Mouse (Mus musculus) hindbrain, postnatal 0 days (tissue): Measurements from ENCODE around the gene Uba1. TPM values are rescaled to one million over a fixed set of nuclear protein-coding genes. Genes with fewer than 3 reads are reported as not detected.

Source experiments
- ATAC-seq: fragments of 200-750 bp; cut with Nextera tagmentation; 2 replicates; pipeline ENCODE4 v1.8.0; 2017; ENCODE audit warnings: mild to moderate bottlenecking, moderate TSS enrichment, moderate library complexity
- DNase-seq: peaks from one replicate; pipeline ENCODE4 v3.0.0-alpha.2; 2015; ENCODE audit warnings: low spot score
- H3K27ac ChIP-seq: fragments of 300-500 bp; sonication (generic); 2 replicates; pipeline ENCODE4 v1.5.1; 2014; ENCODE audit warnings: mild to moderate bottlenecking
- H3K27me3 ChIP-seq: fragments of 300-500 bp; sonication (generic); 2 replicates; pipeline ENCODE4 v1.6.1; 2014; ENCODE audit warnings: low read length, mixed read lengths; ENCODE audit not compliant: insufficient read depth
- H3K36me3 ChIP-seq: fragments of 300-500 bp; sonication (generic); 2 replicates; pipeline ENCODE4 v1.6.1; 2014; ENCODE audit warnings: low read length, mixed read lengths; ENCODE audit not compliant: insufficient read depth
- H3K4me1 ChIP-seq: fragments of 300-500 bp; sonication (generic); 2 replicates; pipeline ENCODE4 v1.6.1; 2014; ENCODE audit warnings: antibody characterized with exemption, low read length, mixed read lengths; ENCODE audit not compliant: insufficient read depth
- H3K4me2 ChIP-seq: fragments of 300-500 bp; sonication (generic); 2 replicates; pipeline ENCODE4 v1.6.1; 2014; ENCODE audit warnings: low read depth, mild to moderate bottlenecking, low read length, moderate library complexity, mixed read lengths
- H3K4me3 ChIP-seq: fragments of 300-500 bp; sonication (generic); 2 replicates; pipeline ENCODE4 v1.5.1; 2014; ENCODE audit warnings: low read length
- H3K9ac ChIP-seq: fragments of 300-500 bp; sonication (generic); replicated peaks from 2 replicates; pipeline ENCODE4 v1.6.1; 2014; ENCODE audit warnings: mild to moderate bottlenecking, low read length, moderate library complexity, mixed read lengths
- H3K9me3 ChIP-seq: fragments of 300-500 bp; sonication (generic); 2 replicates; pipeline ENCODE4 v1.6.1; 2016; ENCODE audit warnings: low read length, mixed read lengths
- CTCF ChIP-seq: IDR thresholded peaks from 2 replicates; pipeline ENCODE4 v1.5.1; 2016; ENCODE audit warnings: antibody characterized with exemption, control low read depth, low read depth
- WGBS: fragments of 180-500 bp; shearing (Covaris S2); extraction: QIAGEN DNeasy Blood & Tissue Kit; methylation state at CpG from one replicate; pipeline ENCODE4 v1.1.7; 2014; 5-methylcytosine and 5-hydroxymethylcytosine counted together
- polyA plus RNA-seq: library from polyadenylated mRNA; unstranded; fragments of >200 nt; fragmentation: Nextera tagmentation; extraction: Ambion mirVana; gene quantifications from 2 replicates; pipeline ENCODE4 v1.2.1, GENCODE M21; 2015
- total RNA-seq: library from RNA; depleted of rRNA; stranded (reverse); fragments of >200 nt; gene quantifications from 2 replicates; pipeline ENCODE4 v1.2.3, GENCODE M21; 2014

Uba1 gene
- total and polyA plus RNA-seq, 2 experiments from 2014 or later: 243 to 594 TPM

DNA sequence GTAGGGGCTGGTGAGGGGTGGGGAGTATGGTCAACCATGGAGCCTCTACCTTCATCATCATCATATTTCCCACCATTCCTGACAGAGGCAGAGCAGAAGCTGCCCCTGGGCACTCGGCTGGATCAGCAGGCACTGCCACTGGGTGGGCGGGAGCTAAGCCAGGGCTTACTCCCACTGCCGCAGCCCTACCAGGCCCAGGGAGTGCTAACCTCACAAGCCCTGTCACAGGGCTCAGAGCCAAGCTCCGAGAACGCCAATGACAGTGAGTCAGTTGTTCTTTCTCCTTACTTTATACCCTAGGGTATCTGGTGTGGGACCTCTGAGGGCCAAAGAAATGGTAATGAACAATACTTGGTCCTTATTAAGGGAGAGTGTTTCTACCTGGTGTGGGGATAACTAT lies 13.3 kb upstream of the Uba1 start:
- 82% methylated on average over 5 of the region's 5 CpGs for WGBS
- no peaks in the 10 kb centered on the region for H3K27me3 ChIP-seq
- no peak overlapping the region for H3K9ac ChIP-seq
- peaks cover 20% of the 10 kb centered on the region; the same call in 1 of the 2 replicates for H3K36me3 ChIP-seq
- DNase-seq: no peak
- H3K9me3 ChIP-seq: no peaks in the 10 kb centered on the region
- TF ChIP-seq CTCF: no peak
- H3K27ac ChIP-seq: no peak overlapping the region
- H3K4me2 ChIP-seq: no peak overlapping the region
- H3K4me1 ChIP-seq: no peaks in the 10 kb centered on the region
- ATAC-seq: no peak
- H3K4me3 ChIP-seq: no peak overlapping the region

DNA sequence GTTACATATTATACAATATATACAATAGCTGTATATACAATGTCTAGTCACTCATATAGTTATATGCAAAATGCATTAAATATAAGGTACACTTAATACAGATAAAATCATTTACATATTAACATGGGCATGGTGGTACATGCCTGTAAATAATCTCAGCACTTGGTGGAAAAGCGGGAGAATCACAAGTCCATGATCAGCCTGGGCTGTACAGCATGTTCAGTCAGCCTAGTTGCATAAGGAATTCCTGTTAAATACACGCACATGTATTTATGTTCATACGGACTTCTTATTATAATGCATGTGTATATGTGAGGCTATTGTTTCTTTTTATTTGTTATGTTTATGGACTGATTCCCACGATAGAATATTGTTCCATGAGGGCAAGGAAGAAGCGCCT lies 533 bp upstream of the Uba1 start:
- peak overlapping the region; percentile 44 for H3K4me3 ChIP-seq
- H3K9me3 ChIP-seq: no peaks in the 10 kb centered on the region
- no peak overlapping the region for H3K9ac ChIP-seq
- H3K36me3 ChIP-seq: no peaks in the 10 kb centered on the region
- H3K4me2 ChIP-seq: peak overlapping the region; percentile 71
- no peak overlapping the region for H3K27ac ChIP-seq
- no peak for DNase-seq
- no peak for TF ChIP-seq CTCF
- no peak; the same call in 1 of the 2 replicates for ATAC-seq
- no peaks in the 10 kb centered on the region for H3K4me1 ChIP-seq
- H3K27me3 ChIP-seq: no peaks in the 10 kb centered on the region
- WGBS: 36% methylated on average over 5 of the region's 5 CpGs

DNA sequence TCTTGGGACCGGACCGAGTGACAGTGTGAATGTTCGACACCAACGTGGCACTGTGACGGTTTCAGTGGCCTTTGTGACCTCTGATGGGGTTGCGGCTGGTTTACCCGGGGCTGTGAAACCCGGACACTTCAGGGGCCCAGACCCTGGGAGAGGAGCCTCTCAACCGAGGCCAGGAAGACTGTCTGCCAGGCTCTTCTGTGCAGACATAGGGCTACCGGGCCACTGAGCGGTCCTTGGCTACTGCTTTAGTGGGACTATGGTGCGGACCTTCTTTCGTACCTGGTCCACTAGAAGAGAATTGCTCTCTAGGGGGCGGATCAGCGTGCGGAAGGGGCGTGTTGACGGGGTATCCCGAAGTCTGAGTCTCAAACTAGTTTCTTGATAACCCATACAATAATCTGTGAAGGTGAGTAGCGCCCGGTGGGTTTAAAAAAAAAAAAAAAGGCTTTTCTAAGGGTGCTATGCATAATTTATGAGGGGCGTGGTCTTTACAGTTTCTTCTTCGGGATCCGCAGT lies 823 bp downstream of the Uba1 start:
- Histone ChIP-seq H3K4me2 (peak overlapping the region; percentile 71), H3K27ac (0 out of 2 replicates have a peak overlapping the region, but pooled peaks have one; percentile 26), H3K9ac (0 out of 2 replicates have a peak overlapping the region, but pooled peaks have one; percentile 30), H3K27me3 (no peaks in the 10 kb centered on the region), H3K4me3 (peak overlapping the region; percentile 44), H3K4me1 (no peaks in the 10 kb centered on the region), H3K9me3 (no peaks in the 10 kb centered on the region), H3K36me3 (no peaks in the 10 kb centered on the region)
- ATAC-seq (no peak), DNase-seq (no peak)
- TF ChIP-seq CTCF: no peak
- WGBS: 24% methylated on average over 24 of the region's 24 CpGs

DNA sequence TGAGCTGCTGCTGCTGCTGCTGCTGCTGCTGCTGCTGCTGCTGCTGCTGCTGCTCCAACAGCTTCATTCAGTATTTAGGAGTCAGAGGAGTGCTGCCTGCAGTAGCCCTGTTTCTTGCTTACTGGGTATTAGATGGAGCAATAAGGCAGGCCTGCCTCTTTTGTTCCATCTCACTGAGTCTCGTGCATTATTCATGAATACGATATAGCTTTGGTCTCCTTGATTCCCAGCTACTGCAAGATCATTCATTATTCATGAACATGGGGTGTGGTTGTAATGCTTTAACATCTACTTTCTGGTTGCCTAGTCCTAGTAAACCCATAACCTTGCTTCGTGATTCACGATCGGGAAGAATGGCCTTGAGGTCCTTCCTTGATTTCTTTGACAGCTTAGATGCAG lies 4.2 kb downstream of the Uba1 start:
- Histone ChIP-seq H3K9ac (no peak overlapping the region), H3K4me1 (no peaks in the 10 kb centered on the region; the same call in 1 of the 2 replicates), H3K27me3 (no peaks in the 10 kb centered on the region), H3K36me3 (no peaks in the 10 kb centered on the region), H3K9me3 (no peaks in the 10 kb centered on the region), H3K4me2 (no peak overlapping the region), H3K27ac (0 out of 2 replicates have a peak overlapping the region, but pooled peaks have one; percentile 88), H3K4me3 (no peak overlapping the region)
- peak; percentile 28 for ATAC-seq
- DNase-seq: no peak
- no peak for TF ChIP-seq CTCF
- WGBS: 34% methylated on average over 5 of the region's 5 CpGs

DNA sequence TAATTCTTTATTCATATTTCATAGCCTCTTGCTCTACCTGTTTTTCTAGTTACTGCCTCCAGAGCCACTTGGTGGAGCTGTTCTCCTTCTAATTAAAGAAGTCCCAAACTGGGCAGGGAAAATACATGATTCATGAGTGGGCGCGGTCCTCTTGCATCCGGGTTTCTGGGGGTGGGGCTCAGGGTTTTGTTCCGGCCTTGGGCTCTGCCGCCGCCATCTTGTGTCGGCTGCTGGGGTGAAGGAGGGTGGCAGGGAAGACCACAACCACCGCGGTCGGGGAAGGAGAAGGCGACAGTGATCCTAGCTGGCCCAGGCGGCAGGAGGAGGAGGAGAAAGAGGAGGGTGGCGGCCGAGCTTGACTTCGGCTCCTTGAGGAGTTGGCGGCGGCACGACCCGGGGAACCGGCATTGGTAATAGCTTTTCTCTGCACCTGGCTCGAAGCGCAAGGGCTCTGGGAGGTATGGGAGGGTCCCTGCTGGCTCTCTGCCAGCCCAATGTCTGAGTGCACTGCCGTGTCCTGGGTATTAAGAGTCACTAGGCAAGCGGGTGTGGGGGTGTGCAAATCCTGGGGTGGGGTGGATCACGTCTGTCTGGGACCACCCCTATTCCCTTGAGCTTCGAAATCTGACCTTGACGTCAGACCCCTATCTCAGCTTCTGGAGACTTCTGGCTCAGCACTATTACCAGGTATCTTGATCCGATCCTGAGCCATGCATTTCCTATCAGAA lies 4.8 kb downstream of the Uba1 start:
- H3K4me1 ChIP-seq: no peaks in the 10 kb centered on the region; the same call in 1 of the 2 replicates
- peak overlapping the region; percentile 88 for H3K27ac ChIP-seq
- H3K9me3 ChIP-seq: no peaks in the 10 kb centered on the region
- no peaks in the 10 kb centered on the region; the same call in 1 of the 2 replicates for H3K36me3 ChIP-seq
- DNase-seq: peak; percentile 95
- peak; percentile 60 for TF ChIP-seq CTCF
- WGBS: 36% methylated on average over 27 of the region's 28 CpGs
- H3K27me3 ChIP-seq: no peaks in the 10 kb centered on the region
- peak; percentile 88 for ATAC-seq
- H3K4me2 ChIP-seq: peak overlapping the region; percentile 61
- peak overlapping the region; percentile 78 for H3K9ac ChIP-seq
- H3K4me3 ChIP-seq: peak overlapping the region; percentile 58

DNA sequence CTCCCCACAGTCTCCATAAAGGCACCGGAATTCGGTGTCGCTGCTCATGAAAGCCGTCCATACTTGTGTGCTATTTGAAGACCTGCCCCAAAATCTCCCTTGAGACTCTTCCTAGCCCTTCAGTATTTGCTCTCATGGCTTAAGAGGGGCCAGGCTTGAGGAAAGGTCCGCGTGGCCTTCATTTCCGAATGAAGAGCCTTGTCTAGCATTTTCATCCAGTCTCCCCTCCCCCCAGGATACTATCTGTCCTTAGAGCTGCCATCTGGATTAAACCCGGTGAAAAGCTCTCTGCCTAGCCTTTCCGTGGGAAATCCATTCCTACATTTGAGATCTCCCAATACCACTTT lies 5.3 kb downstream of the Uba1 start:
- Histone ChIP-seq H3K27ac (peak overlapping the region; percentile 88), H3K4me1 (no peaks in the 10 kb centered on the region; the same call in 1 of the 2 replicates), H3K4me2 (peak overlapping the region; percentile 61), H3K9me3 (no peaks in the 10 kb centered on the region), H3K36me3 (no peaks in the 10 kb centered on the region; the same call in 1 of the 2 replicates), H3K9ac (peak overlapping the region; percentile 78), H3K27me3 (no peaks in the 10 kb centered on the region), H3K4me3 (peak overlapping the region; percentile 58)
- no peak for TF ChIP-seq CTCF
- 33% methylated on average over 9 of the region's 9 CpGs for WGBS
- DNase-seq (peak; percentile 44), ATAC-seq (peak; percentile 21)
